Mouse (Mus musculus): ENCODE measurements around the gene Catsper2.
"Not testable (repeated sequence)": the region's sequence is repeated elsewhere in the genome, so short reads cannot be mapped to it uniquely, and the experiment has no call there.

Catsper2 gene

GRCm38 (mm10) chr2:121425890-121426289 lies 12.3 kb upstream of the Catsper2 start:
- no peak for DNase-seq

- no peak for DNase-seq
Measured at GRCm38 (mm10) chr2:121423166-121423565, 9.6 kb upstream of the Catsper2 start.

GRCm38 (mm10) chr2:121418476-121418875 lies 4.9 kb upstream of the Catsper2 start:
- no peak for DNase-seq

DNA sequence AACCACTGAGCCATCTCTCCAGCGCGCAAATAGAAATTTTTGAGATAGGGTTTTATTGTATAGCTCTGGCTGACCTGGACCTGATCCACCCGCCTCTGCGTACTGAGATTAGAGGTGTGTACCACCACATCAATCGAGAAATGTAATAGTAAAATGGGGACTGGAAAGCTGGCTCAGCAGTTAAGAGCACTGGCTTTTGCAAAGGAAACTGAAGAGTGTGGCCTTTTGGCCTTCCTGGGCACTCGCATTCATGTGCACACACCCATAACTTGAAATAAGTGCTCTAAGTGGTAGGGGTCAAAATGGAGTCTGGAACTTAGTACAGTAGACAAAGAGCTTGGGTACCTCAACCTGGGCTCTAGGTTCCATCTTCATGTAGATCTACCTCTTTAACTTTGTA lies 2.8 kb upstream of the Catsper2 start:
- DNase-seq: no peak

DNA sequence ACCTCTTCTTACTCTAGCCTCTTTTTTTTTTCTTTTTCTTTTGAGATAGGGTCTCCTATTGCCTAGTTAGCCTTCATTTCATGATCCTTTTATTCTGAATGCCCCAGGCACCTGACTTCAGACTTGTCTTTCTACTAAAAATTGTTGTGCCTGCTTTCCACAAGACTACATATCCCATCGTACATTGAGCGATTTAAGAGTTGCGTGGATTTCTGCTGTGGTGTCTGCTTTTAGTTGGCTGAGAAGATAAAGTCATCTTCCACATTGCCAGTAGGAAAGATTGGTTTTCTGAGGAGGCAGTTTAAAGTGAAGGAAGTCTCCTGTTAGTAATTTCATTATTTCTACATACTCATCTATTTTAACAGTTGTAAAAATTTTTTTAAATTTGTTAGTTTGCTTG lies 2.0 kb upstream of the Catsper2 start:
- no peak for DNase-seq

GRCm38 (mm10) chr2:121415103-121415502 lies 1.5 kb upstream of the Catsper2 start:
- DNase-seq: no peak

DNA sequence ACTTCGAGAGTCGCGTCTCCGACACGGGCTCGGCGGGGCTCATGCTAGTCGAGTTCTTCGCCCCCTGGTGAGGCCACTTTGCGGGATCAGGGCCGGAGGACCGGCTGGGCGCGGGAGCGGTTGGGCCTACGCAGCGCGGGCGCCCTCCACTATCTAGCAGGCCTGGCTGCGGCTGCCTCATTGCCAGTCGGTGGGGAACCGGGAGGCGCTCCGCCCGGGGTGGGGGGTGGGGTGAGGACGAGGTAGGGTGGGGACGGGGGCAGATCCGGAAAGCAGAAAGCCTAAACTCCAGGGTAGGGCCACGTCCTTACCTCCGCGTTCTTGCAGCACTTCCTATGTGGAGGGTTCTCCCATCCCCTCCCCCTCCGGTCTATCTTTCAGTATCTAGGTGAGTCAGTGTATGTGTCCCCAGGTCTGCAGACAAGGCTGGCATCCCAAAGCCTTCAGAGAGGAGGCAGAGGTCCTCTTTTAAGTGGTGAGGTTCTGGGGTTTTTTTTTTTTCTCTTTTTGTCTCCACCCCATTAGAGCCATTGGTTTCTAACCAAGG lies 620 bp upstream of the Catsper2 start:
- DNase-seq: peak; percentile 37

DNA sequence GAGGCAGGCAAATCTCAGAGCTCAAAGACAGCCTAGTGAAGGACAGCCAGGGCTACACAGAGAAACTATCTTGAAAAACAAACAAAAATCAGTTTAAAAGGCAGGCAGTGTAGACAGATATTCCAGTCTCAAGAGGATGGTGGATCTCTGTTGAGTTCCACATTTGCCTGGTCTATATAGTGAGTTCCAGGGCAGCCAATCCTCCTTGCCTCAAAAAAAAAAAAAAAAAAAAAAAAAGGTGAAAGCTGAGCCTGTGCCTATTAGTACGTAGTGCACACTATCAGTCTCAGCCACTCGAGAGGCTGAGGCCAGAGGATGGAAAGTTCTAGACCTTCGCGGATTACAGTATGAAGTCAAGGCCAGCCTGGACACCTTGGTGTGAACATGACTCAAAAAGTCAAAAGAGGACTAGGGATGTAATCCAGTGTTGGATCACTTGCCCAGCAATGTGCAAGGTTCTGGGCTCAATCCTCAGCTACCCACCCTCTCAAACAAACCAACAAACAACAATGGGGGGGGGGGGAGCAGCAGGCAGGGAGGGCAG lies 677 bp downstream of the Catsper2 start:
- DNase-seq: no peak

GRCm38 (mm10) chr2:121408160-121408559 lies 5.4 kb downstream of the Catsper2 start:
- no peak for DNase-seq

GRCm38 (mm10) chr2:121403296-121403695 lies 10.3 kb downstream of the Catsper2 start:
- DNase-seq: no peak

GRCm38 (mm10) chr2:121396624-121397023 lies 17.0 kb downstream of the Catsper2 start:
- peak; percentile 32 for DNase-seq

DNA sequence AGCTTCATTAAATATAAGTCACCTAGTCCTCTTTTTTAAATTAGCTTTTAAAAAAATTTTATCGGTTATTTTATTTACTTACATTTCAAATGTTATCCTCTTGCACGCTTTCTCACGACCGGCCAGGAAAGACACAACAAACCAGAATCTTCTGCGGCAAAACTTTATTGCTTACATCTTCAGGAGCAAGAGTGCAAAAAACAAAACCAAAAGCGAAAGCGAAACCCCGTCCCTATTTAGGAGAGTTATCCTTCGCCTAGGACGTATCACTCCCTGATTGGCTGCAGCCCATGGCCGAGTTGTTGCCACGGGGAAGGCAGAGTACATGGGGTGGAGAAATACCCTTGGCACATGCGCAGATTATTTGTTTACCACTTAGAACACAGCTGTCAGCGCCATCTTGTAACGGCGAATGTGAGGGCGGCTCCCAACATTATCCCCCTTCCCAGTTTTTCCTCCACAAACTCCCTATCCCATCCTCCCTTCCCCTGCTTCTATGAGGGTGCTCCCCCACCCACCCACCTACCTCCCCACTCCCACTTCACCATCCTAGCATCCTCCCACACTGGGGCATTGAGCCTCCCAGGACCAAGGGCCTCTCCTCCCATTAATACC lies 26.5 kb downstream of the Catsper2 start, which contains the start of gene Strc:
Gene Strc, minus strand, starts transcription at position 208 of the 615 bp plus-strand sequence.
- DNase-seq: not testable (repeated sequence)

DNA sequence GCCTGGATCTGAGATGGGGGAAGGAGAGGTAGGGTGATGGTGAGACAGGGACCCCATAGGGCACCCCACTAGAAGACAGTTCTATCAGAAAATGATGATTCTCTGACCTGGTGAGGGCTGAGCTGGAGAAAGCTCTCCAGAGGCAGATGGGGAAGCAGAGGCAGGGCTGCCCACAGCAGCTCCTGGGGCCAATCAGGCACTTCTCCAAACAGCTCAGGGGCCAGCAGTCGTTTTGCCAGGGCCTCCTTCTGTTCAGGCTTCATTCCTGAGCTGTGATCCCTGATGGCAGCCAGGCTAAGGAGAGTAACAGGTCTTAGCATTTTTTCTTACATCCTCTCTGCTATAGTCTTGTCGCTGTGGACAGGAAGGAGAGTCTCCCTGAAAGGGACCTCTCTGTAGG lies 38.8 kb downstream of the Catsper2 start:
- DNase-seq: no peak

- DNase-seq: no peak
Measured at GRCm38 (mm10) chr2:121372266-121372665, 41.3 kb downstream of the Catsper2 start.

- DNase-seq: no peak
Measured at GRCm38 (mm10) chr2:121370921-121371320, 42.7 kb downstream of the Catsper2 start.

- no peak for DNase-seq
Measured at GRCm38 (mm10) chr2:121368831-121369230, 44.8 kb downstream of the Catsper2 start.

DNA sequence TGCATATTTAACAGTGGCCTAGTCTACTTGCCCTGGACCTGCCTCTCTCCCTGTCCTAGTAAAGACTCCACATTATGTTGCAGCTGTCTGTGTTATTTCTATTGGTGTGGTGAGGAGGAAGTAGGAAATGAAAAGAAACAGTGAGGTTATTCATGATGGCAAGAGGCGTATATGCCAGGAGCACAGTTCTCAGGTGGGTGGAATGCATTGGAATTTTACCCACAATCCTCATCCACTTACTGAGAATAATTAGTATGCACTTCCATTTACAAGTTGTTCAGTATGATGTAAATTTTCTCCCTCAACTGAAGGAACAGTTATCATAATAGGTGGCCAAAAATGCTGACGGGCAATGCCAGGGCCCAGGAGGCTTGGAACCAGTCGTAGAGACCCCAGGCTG lies 49.9 kb downstream of the Catsper2 start:
- DNase-seq: no peak

- DNase-seq: no peak
Measured at GRCm38 (mm10) chr2:121359461-121359860, 54.1 kb downstream of the Catsper2 start.

DNA sequence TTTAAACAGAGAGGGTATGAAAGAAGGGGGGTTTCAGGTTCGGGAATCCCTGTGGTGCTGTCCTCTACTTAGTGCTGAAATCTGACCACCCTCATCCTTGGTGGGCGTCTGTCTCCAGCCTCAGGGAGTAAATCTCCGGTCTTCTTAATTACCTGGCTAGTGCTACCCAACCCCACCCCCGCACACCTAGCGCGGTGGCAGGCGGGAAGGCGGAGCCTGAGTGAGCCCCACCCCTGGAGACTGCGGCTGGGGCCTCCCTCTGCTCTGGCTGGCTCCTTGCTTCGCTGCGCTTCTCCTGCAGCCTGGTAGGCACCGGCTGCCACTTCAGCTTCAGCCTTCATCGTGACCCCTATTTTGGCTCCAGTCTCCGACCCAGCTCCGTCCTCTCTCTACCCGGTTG lies 55.2 kb downstream of the Catsper2 start:
- peak; percentile 83 for DNase-seq

- no peak for DNase-seq
Measured at GRCm38 (mm10) chr2:121357961-121358360, 55.6 kb downstream of the Catsper2 start.

DNA sequence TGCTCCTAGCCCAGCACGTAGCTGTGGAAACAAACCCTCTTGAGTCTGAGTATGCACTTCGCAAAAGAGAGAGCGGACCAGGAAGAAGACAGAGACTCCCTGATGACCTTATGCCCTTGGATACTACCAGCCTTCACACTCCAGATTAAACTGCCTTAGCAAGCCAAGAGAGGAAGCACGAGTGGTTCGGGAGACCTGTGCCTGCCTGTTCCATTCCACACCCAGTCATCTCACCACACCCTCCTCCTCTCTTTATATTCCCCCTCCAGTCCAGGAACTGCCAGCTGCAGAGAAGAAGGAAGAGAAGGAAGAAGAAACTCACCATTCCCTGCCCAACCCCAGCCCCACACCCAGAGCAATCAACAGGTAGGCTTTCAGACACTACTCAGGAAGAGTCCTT lies 56.1 kb downstream of the Catsper2 start, which contains the start of gene Ckmt1:
Gene Ckmt1, plus strand, starts transcription at position 221 of the 400 bp plus-strand sequence.
- peak; percentile 32 for DNase-seq

DNA sequence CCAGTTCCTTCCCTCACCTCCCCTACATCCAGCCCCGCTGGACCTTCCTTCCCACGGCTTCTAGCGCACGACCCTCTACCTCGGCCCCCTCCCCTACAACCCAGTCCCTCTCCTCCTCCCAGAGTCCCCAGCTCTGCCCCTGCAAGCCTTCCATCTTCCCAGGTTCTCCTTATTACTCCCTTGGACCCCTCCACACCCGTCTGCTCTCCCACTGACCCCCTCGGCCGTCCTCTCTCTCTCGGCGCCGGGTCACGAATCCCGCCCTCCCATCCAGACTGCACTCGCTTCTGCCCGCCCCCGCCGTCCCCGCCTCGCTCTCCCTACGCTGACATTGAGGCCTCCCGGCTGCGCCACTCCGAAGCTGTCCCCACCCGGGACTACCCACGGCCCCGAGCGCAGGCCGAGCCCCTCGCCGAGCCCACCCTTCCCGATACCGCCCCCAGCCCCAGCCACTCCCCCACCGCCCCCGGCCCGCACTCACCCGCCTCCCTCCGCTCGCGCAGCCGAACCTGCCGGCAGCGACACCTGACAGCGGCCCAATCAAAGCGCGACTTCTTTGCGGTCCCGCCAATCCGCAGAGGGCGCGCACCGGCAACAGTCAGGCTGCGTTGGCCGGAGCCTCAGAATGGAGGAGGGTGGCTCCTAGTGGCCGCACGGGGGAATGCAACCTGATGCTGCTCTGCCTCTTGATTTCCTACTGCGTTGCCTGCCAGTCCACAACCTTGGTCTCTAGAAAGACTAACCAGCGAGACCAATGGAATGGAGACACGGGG lies 58.6 kb downstream of the Catsper2 start, which contains the start of gene Ppip5k1:
Gene Ppip5k1, minus strand, starts transcription at position 577 of the 773 bp plus-strand sequence.
- peak; percentile 97 for DNase-seq

DNA sequence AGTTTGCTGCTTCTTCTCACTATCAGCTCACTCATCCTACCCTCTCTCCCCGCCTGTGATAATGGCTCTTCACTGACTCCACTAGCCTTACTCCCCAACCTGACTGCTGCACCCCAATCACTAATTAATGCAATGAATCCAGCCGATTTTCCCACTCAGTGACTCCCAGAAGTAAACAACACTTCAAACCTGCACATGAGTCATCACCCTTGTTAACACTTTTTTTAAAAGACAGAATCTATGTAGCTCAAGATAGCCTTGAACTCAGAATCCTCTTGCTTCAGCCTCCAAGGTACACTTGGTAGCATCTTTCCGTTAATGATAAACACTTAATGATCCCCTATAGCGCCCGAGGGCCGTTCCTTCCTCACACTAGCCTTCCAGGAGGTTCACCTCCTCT lies 59.2 kb downstream of the Catsper2 start:
- DNase-seq: no peak

- DNase-seq: no peak
Measured at GRCm38 (mm10) chr2:121353156-121353555, 60.4 kb downstream of the Catsper2 start.

Measured in kidney, adult 11 months (tissue).